Mouse (Mus musculus) forelimb bud, embryonic 11.5 days (tissue): Measurements from ENCODE around the gene Dusp14.

ENCODE experiments used
- DNase-seq: peaks from one replicate; pipeline ENCODE4 v3.0.0-alpha.2; 2012; ENCODE audit warnings: low read depth, low spot score

Dusp14 gene

GRCm38 (mm10) chr11:84016810-84017508 lies 52.1 kb downstream of the Dusp14 start:
- no peak for DNase-seq

GRCm38 (mm10) chr11:84016147-84016809 lies 52.8 kb downstream of the Dusp14 start:
- DNase-seq = no peak

GRCm38 (mm10) chr11:84013105-84013504 lies 56.0 kb downstream of the Dusp14 start:
- DNase-seq = peak; percentile 32

DNA sequence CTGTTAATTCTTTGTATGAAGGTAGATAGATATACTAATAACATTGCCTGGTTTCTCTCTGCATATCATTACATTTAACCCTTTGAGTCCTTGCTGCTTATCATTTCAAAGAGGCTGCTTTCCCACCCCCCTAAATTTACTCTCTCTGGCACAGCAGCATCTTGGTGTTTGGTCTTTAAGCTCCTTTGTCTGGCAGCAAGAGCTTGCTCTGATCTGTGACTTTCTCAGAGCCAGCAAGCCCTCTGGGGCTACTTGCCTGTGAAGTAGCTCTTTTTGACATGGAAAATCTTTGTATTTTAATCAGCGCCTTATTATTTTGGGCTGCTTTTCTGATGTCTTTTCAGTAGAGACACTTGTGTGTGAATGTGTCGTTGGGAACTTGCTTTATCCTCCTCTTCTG lies 57.5 kb downstream of the Dusp14 start:
- DNase-seq = no peak

- DNase-seq = no peak
These were observed 58.0 kb downstream of the Dusp14 start for GRCm38 (mm10) chr11:84011050-84011449.

- no peak for DNase-seq
These were observed 58.6 kb downstream of the Dusp14 start for GRCm38 (mm10) chr11:84010411-84010810.

DNA sequence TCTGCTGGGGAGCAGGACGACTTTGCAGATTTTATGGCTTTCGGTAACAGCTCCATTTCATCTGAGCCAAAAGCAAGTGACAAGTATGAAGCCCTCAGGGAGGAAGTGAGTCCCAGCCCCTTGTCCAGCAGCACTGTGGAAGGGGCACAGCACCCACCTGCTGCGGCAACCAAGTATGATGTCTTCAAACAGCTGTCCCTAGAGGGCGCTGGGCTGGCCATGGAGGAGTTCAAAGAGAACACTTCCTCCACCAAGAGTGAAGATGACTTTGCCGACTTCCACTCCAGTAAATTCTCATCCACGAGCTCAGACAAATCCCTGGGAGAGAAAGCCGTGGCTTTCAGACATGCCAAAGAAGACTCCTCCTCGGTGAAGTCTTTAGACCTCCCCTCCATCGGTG lies 60.1 kb downstream of the Dusp14 start:
- no peak for DNase-seq

DNA sequence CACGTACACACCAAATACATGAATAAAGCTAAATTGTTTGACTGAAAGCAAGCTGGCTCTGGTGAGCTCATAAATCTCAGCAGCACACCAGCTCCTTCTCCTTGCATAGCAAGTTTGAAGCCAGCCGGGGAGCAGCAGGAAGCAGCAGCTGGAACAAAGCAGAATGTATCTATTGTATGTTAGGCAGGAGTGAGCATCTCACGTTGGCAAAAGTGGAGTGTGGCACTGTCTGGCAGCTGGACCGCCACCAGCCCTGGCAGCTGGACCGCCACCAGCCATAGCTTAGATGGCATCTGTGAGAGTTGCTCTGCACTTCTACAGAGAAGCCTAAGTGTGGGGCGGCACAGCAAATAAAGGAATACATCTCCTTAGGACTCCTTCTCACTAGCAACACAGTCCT lies 65.1 kb downstream of the Dusp14 start:
- no peak for DNase-seq

GRCm38 (mm10) chr11:84001257-84001656 lies 67.8 kb downstream of the Dusp14 start:
- DNase-seq = no peak

DNA sequence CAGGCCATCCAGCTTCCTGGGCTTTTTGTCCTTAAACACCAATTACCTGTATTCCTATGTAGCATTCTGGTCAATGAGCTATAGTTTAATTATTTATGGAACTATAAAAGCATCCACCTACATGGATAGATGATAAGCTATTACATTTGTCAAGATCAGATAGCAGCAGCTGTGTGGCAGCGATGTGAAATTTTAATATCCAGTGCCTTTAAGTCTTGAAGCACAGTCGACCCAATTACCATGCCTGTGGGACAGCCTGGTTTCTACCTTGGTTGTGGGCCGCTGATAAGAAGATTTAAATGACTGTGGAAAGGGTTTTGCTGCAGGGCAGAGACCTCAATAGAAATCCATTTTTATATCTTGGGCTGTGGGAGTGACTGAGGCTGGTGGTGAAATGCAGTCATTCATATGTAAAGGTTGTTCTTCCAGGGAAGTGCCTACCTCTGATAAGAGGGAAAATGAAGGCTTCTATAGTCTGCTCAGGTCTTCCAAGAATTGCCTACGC lies 69.6 kb downstream of the Dusp14 start:
- no peak for DNase-seq

DNA sequence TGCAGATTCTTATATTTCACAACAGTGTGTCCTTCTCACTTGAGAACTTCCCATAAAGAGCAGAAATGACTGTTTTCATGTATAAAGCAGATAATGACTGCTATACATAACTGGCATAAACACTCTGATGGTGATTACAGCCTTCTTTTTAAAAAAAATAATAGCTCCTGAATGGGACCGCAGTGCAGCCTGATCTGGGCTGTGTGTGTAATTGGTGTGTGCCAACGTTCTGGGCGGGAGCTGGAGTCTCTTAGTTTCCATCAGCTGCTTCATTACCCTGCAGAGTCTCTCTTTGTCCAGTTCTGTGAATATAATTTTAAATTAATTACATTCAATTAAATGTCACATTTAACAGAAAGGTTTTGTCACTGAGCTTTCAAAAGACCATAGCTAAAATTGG lies 70.1 kb downstream of the Dusp14 start:
- no peak for DNase-seq
